Mouse (Mus musculus) left cerebral cortex, postnatal 4 days (tissue): Measurements from ENCODE around the gene Prr3. TPM values are rescaled to one million over a fixed set of nuclear protein-coding genes. Genes with fewer than 3 reads are reported as not detected.
A peak's percentile ranks its signal among the peaks of the same experiment; 100 is the strongest.
"Not testable (repeated sequence)": the region's sequence is repeated elsewhere in the genome, so short reads cannot be mapped to it uniquely, and the experiment has no call there.

Experiments used
- DNase-seq: peaks from one replicate; pipeline ENCODE4 v3.0.0-alpha.2; 2022
- intact Hi-C: fragments of 180-260 bp; cut with DNase I; formaldehyde crosslinking; loops from one replicate; pipeline ENCODE4 v1.15.1; 2025
- microRNA-seq: library from miRNA; unstranded; fragments of <30 nt; microRNA quantifications from one replicate; pipeline ENCODE4 v1.2.0, GENCODE M21; 2022
- total RNA-seq, 2 experiments: library from RNA; stranded (reverse); gene quantifications; 2 replicates each; pipeline ENCODE4 v1.2.3; 2021

Gene Prr3
- total RNA-seq, 2 experiments from 2014 or later: 82.0 to 84.5 TPM

DNA sequence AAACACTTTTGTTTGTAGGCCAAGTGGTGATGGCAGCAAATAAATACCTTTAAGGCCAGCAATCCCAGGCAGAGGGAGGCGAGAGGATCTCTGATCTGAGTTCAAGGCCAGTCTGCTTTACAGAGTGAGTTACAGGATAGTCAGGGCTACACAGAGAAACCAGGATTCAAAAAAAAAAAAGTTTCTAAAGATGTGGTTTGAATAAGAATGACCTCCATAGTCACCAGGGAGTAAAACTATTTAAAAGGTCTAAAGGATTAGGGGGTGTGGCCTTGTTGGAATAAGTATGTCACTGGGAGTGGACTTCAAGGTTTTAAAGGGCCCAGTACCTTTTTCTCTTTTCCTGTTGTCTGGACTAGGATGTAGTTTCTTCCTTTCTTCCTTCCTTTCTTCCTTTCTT lies 40.1 kb downstream of the Prr3 start:
- intact Hi-C loops: no loop called here
- no peak for DNase-seq

DNA sequence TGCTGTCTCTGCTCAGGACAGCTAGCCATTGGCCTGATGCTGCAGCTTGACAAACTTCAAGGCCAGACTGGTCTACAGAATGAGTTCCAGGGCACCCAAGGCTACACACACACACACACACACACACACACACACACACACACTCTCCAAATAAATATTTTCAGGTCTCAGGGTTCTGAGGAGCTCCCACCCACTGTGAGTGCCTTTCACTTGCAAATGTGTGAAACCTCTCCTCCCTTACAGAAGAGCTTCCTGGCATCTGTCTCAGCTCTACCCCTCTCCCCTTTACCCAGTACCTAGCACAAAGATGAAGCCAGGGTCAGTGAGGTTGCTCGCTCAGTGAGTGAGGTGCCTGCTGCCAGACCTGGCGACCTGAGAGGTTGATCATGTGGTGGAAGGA lies 40.9 kb downstream of the Prr3 start:
- DNase-seq: no peak

GRCm38 (mm10) chr17:35937700-35938348 lies 42.2 kb downstream of the Prr3 start:
- peak; percentile 39 for DNase-seq
- intact Hi-C loops: no loop called here

More for the DNA sequence above, 40.9 kb downstream of the Prr3 start:
- intact Hi-C loops: no loop called here

- DNase-seq, intact Hi-C loops: not testable (repeated sequence)
Measured at GRCm38 (mm10) chr17:35935763-35936162, 44.3 kb downstream of the Prr3 start.

DNA sequence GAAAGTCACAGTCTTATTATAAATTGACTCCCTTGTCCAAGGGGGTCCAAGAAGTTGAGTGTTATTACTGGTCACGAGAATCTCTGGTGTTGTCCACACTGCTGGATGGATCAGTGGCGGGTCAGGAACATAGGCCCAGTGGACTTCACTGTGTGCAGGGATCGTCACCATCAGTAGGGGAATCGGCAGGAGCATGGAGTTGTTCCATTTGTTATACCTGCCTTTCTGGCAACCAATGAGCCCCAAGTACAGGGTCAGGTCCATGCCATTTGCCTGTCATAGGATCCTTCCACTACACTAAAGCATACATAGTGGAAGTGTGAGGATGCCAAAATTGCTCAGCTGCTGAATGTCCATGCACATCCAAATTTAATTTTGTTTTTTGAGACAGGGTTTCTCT lies 47.4 kb downstream of the Prr3 start:
- intact Hi-C loops: no loop called here
- DNase-seq: no peak

- no peak for DNase-seq
- intact Hi-C loops: no loop called here
Measured at GRCm38 (mm10) chr17:35930627-35931026, 49.4 kb downstream of the Prr3 start.

GRCm38 (mm10) chr17:35929534-35929933 lies 50.5 kb downstream of the Prr3 start:
- no peak for DNase-seq
- intact Hi-C loops: no loop called here

GRCm38 (mm10) chr17:35927471-35927870 lies 52.6 kb downstream of the Prr3 start:
- intact Hi-C loops: loop anchor here (2.0 kb wide), 1 partner anchor 29 kb away; no protein-coding TSS in a partner anchor
- DNase-seq: no peak

DNA sequence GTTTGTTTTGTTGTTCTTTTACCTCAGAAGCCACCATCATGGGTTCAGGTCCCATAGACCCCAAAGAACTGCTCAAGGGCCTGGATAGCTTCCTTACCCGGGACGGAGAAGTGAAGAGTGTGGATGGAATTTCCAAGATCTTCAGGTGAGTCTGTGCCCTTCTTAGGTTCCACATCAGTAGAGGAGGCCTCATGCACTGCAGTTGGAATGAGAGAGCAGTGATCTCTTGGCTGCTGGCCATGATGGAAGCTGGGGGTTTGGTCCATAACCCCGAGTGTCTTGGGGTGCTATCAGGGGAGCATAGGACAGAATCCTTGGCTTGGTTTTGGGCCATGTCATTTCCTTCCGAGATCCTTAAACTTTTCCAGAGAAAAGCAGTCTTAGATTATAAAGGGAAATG lies 56.8 kb downstream of the Prr3 start:
- intact Hi-C loops: no loop called here
- DNase-seq: no peak

GRCm38 (mm10) chr17:35922566-35922965 lies 57.5 kb downstream of the Prr3 start:
- intact Hi-C loops: no loop called here
- DNase-seq: no peak

Small RNA genes within 50 kb of the gene (microRNA-seq; reads per million reads assigned to microRNA genes)
- gene Mir877: 396 reads per million, percentile 66 among the genes with 10 or more reads in this experiment

Other genes with a start within 250 kb of the Prr3 start
- gene Ier3, start 158.6 kb downstream of the Prr3 start, total RNA-seq: 1 to 10 TPM; 4.8 to 5.1 TPM
- gene Flot1, start 157.0 kb downstream of the Prr3 start, total RNA-seq: 100 to 1,000 TPM; 113 TPM
- gene Tubb5, start 141.9 kb downstream of the Prr3 start, total RNA-seq: 1,000 to 10,000 TPM; 2,525 to 2,580 TPM
- gene Mdc1, start 138.7 kb downstream of the Prr3 start, total RNA-seq: 10 to 100 TPM; 30.1 to 30.4 TPM
- 1 to 10 TPM; 6.1 to 7.0 TPM for gene Nrm, start 118.9 kb downstream of the Prr3 start, total RNA-seq
- gene Ppp1r18, start 114.6 kb downstream of the Prr3 start, total RNA-seq: 10 to 100 TPM; 43.3 to 52.7 TPM
- gene Dhx16, start 100.4 kb downstream of the Prr3 start, total RNA-seq: 10 to 100 TPM; 37.4 to 38.8 TPM
- gene 2310061I04Rik, start 82.8 kb downstream of the Prr3 start, total RNA-seq: 10 to 100 TPM; 59.8 to 69.2 TPM
- 100 to 1,000 TPM; 285 to 292 TPM for gene Atat1, start 70.2 kb downstream of the Prr3 start, total RNA-seq
- gene Mrps18b, start 63.8 kb downstream of the Prr3 start, total RNA-seq: 10 to 100 TPM; 45.9 to 47.4 TPM
- 10 to 100 TPM; 75.1 to 76.5 TPM for gene Ppp1r10, start 63.8 kb downstream of the Prr3 start, total RNA-seq
- 10 to 100 TPM; 95.0 to 97.0 TPM for gene Abcf1, start 10.5 kb downstream of the Prr3 start, total RNA-seq
- 100 to 1,000 TPM in 1 of 2 experiments, 10 to 100 TPM in 1; 98.2 to 107 TPM for gene Gnl1, start 385 bp downstream of the Prr3 start, total RNA-seq
- gene H2-T24, start 40.3 kb upstream of the Prr3 start, total RNA-seq: under 1 TPM; 0.26 to 0.28 TPM
- 1 to 10 TPM; 2.4 to 3.0 TPM for gene H2-T23, start 52.6 kb upstream of the Prr3 start, total RNA-seq
- 1 to 10 TPM; 3.5 to 4.1 TPM for gene H2-T22, start 62.5 kb upstream of the Prr3 start, total RNA-seq
- not detected for gene Gm6034, start 62.7 kb upstream of the Prr3 start, total RNA-seq
- gene Gm11127, start 78.1 kb upstream of the Prr3 start, total RNA-seq: not detected
- not detected for gene Gm19684, start 141.4 kb upstream of the Prr3 start, total RNA-seq
- not detected for gene Gm7030, start 149.2 kb upstream of the Prr3 start, total RNA-seq
- not detected for gene Gm8909, start 188.3 kb upstream of the Prr3 start, total RNA-seq
- gene H2-T3, start 210.1 kb upstream of the Prr3 start, total RNA-seq: not detected